Mouse (Mus musculus) ovary, postnatal 36 days (tissue): ENCODE measurements around the gene Mb.
A peak's percentile ranks its signal among the peaks of the same experiment; 100 is the strongest.

Source experiments
- DNase-seq: peaks from one replicate; pipeline ENCODE4 v3.0.0; 2022; ENCODE audit warnings: low spot score, mixed read lengths

Mb gene

GRCm38 (mm10) chr15:77027117-77027516 lies 23.4 kb downstream of the Mb start:
- DNase-seq: no peak

GRCm38 (mm10) chr15:77025884-77026583 lies 24.4 kb downstream of the Mb start:
- DNase-seq: no peak

- no peak for DNase-seq
These were observed 28.0 kb downstream of the Mb start for GRCm38 (mm10) chr15:77022401-77022957.

- no peak for DNase-seq
These were observed 28.6 kb downstream of the Mb start for GRCm38 (mm10) chr15:77021851-77022250.

- no peak for DNase-seq
These were observed 29.4 kb downstream of the Mb start for GRCm38 (mm10) chr15:77021056-77021455.

- no peak for DNase-seq
These were observed 30.3 kb downstream of the Mb start for GRCm38 (mm10) chr15:77020136-77020535.

GRCm38 (mm10) chr15:77019533-77019932 lies 30.9 kb downstream of the Mb start:
- no peak for DNase-seq

GRCm38 (mm10) chr15:77018740-77019340 lies 31.6 kb downstream of the Mb start:
- no peak for DNase-seq

- no peak for DNase-seq
These were observed 32.6 kb downstream of the Mb start for GRCm38 (mm10) chr15:77017897-77018296.

GRCm38 (mm10) chr15:77016509-77016908 lies 34.0 kb downstream of the Mb start:
- no peak for DNase-seq

GRCm38 (mm10) chr15:77014985-77015384 lies 35.5 kb downstream of the Mb start:
- no peak for DNase-seq

- no peak for DNase-seq
These were observed 36.0 kb downstream of the Mb start for GRCm38 (mm10) chr15:77014431-77014830.

GRCm38 (mm10) chr15:77013753-77014241 lies 36.7 kb downstream of the Mb start:
- DNase-seq: no peak

- peak; percentile 33 for DNase-seq
These were observed 41.6 kb downstream of the Mb start for GRCm38 (mm10) chr15:77008851-77009250.

GRCm38 (mm10) chr15:77003868-77004215 lies 46.6 kb downstream of the Mb start:
- peak; percentile 50 for DNase-seq

GRCm38 (mm10) chr15:77003173-77003867 lies 47.1 kb downstream of the Mb start:
- DNase-seq: no peak

- peak; percentile 72 for DNase-seq
These were observed 51.4 kb downstream of the Mb start for GRCm38 (mm10) chr15:76998878-76999588.

GRCm38 (mm10) chr15:76998048-76998447 lies 52.4 kb downstream of the Mb start:
- no peak for DNase-seq

GRCm38 (mm10) chr15:76994413-76994812 lies 56.1 kb downstream of the Mb start:
- no peak for DNase-seq

- peak; percentile 60 for DNase-seq
These were observed 62.9 kb downstream of the Mb start for GRCm38 (mm10) chr15:76987542-76988094.

GRCm38 (mm10) chr15:76987137-76987536 lies 63.3 kb downstream of the Mb start:
- no peak for DNase-seq

- DNase-seq: no peak
These were observed 67.7 kb downstream of the Mb start for GRCm38 (mm10) chr15:76982745-76983144.
